Mouse (Mus musculus) kidney, embryonic 14.5 days (tissue): ENCODE data around the gene Smyd5. TPM values are rescaled to one million over a fixed set of nuclear protein-coding genes. Genes with fewer than 3 reads are reported as not detected.

Experiments used
- ATAC-seq: fragments of 200-750 bp; cut with Nextera tagmentation; 2 replicates; pipeline ENCODE4 v1.8.0; 2017; ENCODE audit warnings: moderate number of reproducible peaks, mild to moderate bottlenecking, moderate TSS enrichment, moderate library complexity; ENCODE audit not compliant: low FRiP score, low TSS enrichment
- H3K27ac ChIP-seq: fragments of 300-500 bp; sonication (generic); 2 replicates; pipeline ENCODE4 v1.5.1; 2014; ENCODE audit warnings: low read depth, mild to moderate bottlenecking, low read length, moderate library complexity, mixed read lengths
- H3K27me3 ChIP-seq: fragments of 300-500 bp; sonication (generic); 2 replicates; pipeline ENCODE4 v1.6.1; 2014; ENCODE audit warnings: mild to moderate bottlenecking, low read length; ENCODE audit not compliant: control insufficient read depth, insufficient read depth
- H3K36me3 ChIP-seq: fragments of 300-500 bp; sonication (generic); 2 replicates; pipeline ENCODE4 v1.6.1; 2014; ENCODE audit warnings: low read length, mixed read lengths; ENCODE audit not compliant: control insufficient read depth, insufficient read depth
- H3K4me1 ChIP-seq: fragments of 300-500 bp; sonication (generic); 2 replicates; pipeline ENCODE4 v1.6.1; 2014; ENCODE audit warnings: low read length, mixed read lengths; ENCODE audit not compliant: control insufficient read depth, insufficient read depth
- H3K4me2 ChIP-seq: fragments of 300-500 bp; sonication (generic); replicated peaks from 2 replicates; pipeline ENCODE4 v1.6.1; 2014; ENCODE audit warnings: low read depth, mild to moderate bottlenecking, low read length
- H3K4me3 ChIP-seq: fragments of 300-500 bp; sonication (generic); 2 replicates; pipeline ENCODE4 v1.5.1; 2014; ENCODE audit warnings: mild to moderate bottlenecking, low read length
- H3K9ac ChIP-seq: fragments of 300-500 bp; sonication (generic); 2 replicates; pipeline ENCODE4 v1.6.1; 2014; ENCODE audit warnings: low read depth, mild to moderate bottlenecking, low read length, moderate library complexity
- H3K9me3 ChIP-seq: fragments of 300-500 bp; sonication (generic); 2 replicates; pipeline ENCODE4 v1.6.1; 2016; ENCODE audit warnings: low read length; ENCODE audit not compliant: control insufficient read depth
- WGBS: fragments of 180-500 bp; shearing (Covaris S2); extraction: QIAGEN DNeasy Blood & Tissue Kit; methylation state at CpG from one replicate; pipeline ENCODE4 v1.1.7; 2014; 5-methylcytosine and 5-hydroxymethylcytosine counted together
- polyA plus RNA-seq: library from polyadenylated mRNA; unstranded; fragments of >200 nt; fragmentation: Nextera tagmentation; extraction: Ambion mirVana; gene quantifications from 2 replicates; pipeline ENCODE4 v1.2.1, GENCODE M21; 2014

The Smyd5 gene
- polyA plus RNA-seq, 1 experiment from 2014 or later = 68.4 TPM

DNA sequence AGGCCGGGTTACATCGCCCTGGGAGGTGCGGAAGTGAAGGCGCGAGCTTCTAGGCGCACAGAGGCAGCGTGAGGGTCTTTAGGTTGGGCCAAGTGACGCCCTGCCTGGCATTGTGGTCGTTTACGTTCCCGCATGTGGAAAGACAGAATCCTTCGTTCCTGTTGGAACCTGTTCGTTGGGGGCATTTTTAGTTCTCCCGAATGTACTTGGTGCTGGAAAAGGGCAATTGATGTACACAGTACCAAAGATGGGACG lies 20.5 kb downstream of the Smyd5 start:
- Histone ChIP-seq H3K36me3 (peaks cover 4% of the 10 kb centered on the region; the same call in 1 of the 2 replicates), H3K4me3 (peak overlapping the region; percentile 63), H3K4me2 (peak overlapping the region; percentile 90), H3K9ac (peak overlapping the region; percentile 77), H3K9me3 (no peaks in the 10 kb centered on the region), H3K4me1 (peaks cover 17% of the 10 kb centered on the region), H3K27ac (peak overlapping the region; percentile 93; the same call in 1 of the 2 replicates), H3K27me3 (no peaks in the 10 kb centered on the region)
- 0% methylated on average over 15 of the region's 15 CpGs for WGBS
- ATAC-seq = no peak

- H3K27me3 ChIP-seq = no peaks in the 10 kb centered on the region
- peak overlapping the region; percentile 90 for H3K4me2 ChIP-seq
- 6% methylated on average over 7 of the region's 7 CpGs for WGBS
- ATAC-seq = no peak
- peak overlapping the region; percentile 77 for H3K9ac ChIP-seq
- 0 out of 2 replicates have a peak, but pooled peaks cover 3% of the 10 kb centered on the region for H3K36me3 ChIP-seq
- no peaks in the 10 kb centered on the region for H3K9me3 ChIP-seq
- no peak overlapping the region for H3K27ac ChIP-seq
- peaks cover 17% of the 10 kb centered on the region for H3K4me1 ChIP-seq
- peak overlapping the region; percentile 63 for H3K4me3 ChIP-seq
Measured at GRCm38 (mm10) chr6:85452816-85453215, 21.0 kb downstream of the Smyd5 start.

- no peak overlapping the region for H3K4me2 ChIP-seq
- H3K27ac ChIP-seq = no peak overlapping the region
- H3K27me3 ChIP-seq = no peaks in the 10 kb centered on the region
- ATAC-seq = no peak
- 81% methylated on average over 2 of the region's 2 CpGs for WGBS
- H3K36me3 ChIP-seq = peaks cover 57% of the 10 kb centered on the region
- no peak overlapping the region for H3K4me3 ChIP-seq
- H3K9me3 ChIP-seq = no peaks in the 10 kb centered on the region
- peaks cover 4% of the 10 kb centered on the region; the same call in 1 of the 2 replicates for H3K4me1 ChIP-seq
- no peak overlapping the region for H3K9ac ChIP-seq
Measured at GRCm38 (mm10) chr6:85459621-85460020, 27.8 kb downstream of the Smyd5 start.

GRCm38 (mm10) chr6:85465381-85465780 lies 33.6 kb downstream of the Smyd5 start:
- Histone ChIP-seq H3K9ac (no peak overlapping the region), H3K27ac (no peak overlapping the region), H3K36me3 (peaks cover 96% of the 10 kb centered on the region), H3K4me1 (no peaks in the 10 kb centered on the region), H3K4me3 (no peak overlapping the region), H3K27me3 (no peaks in the 10 kb centered on the region), H3K9me3 (no peaks in the 10 kb centered on the region), H3K4me2 (no peak overlapping the region)
- ATAC-seq = no peak

GRCm38 (mm10) chr6:85469660-85470430 lies 38.1 kb downstream of the Smyd5 start:
- 76% methylated on average over 5 of the region's 5 CpGs for WGBS
- Histone ChIP-seq H3K9ac (no peak overlapping the region), H3K4me2 (no peak overlapping the region), H3K9me3 (no peaks in the 10 kb centered on the region), H3K36me3 (peaks cover 52% of the 10 kb centered on the region), H3K4me1 (no peaks in the 10 kb centered on the region), H3K4me3 (no peak overlapping the region), H3K27me3 (no peaks in the 10 kb centered on the region), H3K27ac (no peak overlapping the region)
- no peak for ATAC-seq

- H3K36me3 ChIP-seq = peaks cover 31% of the 10 kb centered on the region
- H3K4me1 ChIP-seq = no peaks in the 10 kb centered on the region
- no peak overlapping the region for H3K4me3 ChIP-seq
- no peak overlapping the region for H3K9ac ChIP-seq
- H3K9me3 ChIP-seq = no peaks in the 10 kb centered on the region
- H3K27ac ChIP-seq = no peak overlapping the region
- no peak overlapping the region for H3K4me2 ChIP-seq
- no peaks in the 10 kb centered on the region for H3K27me3 ChIP-seq
- no peak for ATAC-seq
- 61% methylated on average over 8 of the region's 8 CpGs for WGBS
Measured at GRCm38 (mm10) chr6:85471962-85472361, 40.2 kb downstream of the Smyd5 start.

DNA sequence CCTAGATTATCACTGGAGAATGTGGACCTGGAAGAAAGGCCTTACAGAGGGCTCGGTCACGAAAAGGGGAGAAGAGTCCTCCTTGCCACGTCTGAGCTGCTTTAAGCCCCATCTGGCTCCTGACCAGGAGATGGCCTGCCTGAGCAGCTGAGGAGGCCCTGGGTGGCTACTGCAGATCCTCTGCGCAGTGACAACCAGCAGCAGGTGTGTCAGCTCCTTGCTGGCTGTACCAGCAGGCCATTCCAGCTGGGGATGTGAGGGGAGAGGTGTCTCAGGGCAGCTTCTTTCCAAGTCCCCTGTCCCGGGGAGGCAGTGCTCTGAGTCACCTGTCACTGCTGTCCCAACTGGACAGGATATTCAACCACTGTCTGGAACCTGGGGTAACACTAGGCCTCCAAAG lies 40.8 kb downstream of the Smyd5 start:
- Histone ChIP-seq H3K9ac (no peak overlapping the region), H3K9me3 (no peaks in the 10 kb centered on the region), H3K4me1 (no peaks in the 10 kb centered on the region), H3K27me3 (peaks cover under 1% of the 10 kb centered on the region; the same call in 1 of the 2 replicates), H3K36me3 (peaks cover 25% of the 10 kb centered on the region), H3K4me2 (no peak overlapping the region), H3K4me3 (no peak overlapping the region), H3K27ac (no peak overlapping the region)
- no peak for ATAC-seq
- WGBS = 60% methylated on average over 5 of the region's 5 CpGs

DNA sequence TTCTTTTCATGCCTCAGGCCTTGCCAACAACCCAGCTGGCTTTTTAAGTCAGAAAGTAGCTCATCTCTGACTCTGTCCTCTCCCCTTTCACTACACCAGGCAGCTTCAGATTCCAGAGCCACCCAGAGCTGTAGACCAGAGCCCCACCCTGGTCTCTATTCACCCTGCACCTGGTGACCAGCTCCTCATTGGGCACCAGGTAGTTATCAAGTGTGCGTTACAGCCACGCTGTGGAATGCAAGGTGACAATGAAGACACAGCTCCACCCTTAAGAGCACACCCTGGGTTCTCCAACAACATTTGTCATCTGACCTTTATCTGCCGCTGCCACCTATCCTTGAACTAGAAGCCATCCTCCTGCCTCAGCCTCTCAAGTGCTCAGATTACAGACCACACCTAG lies 43.8 kb downstream of the Smyd5 start:
- WGBS = 82% methylated on average over 3 of the region's 3 CpGs
- Histone ChIP-seq H3K27ac (no peak overlapping the region), H3K36me3 (no peaks in the 10 kb centered on the region), H3K9ac (no peak overlapping the region), H3K4me1 (no peaks in the 10 kb centered on the region), H3K4me2 (no peak overlapping the region), H3K27me3 (peaks cover 8% of the 10 kb centered on the region; the same call in 1 of the 2 replicates), H3K9me3 (no peaks in the 10 kb centered on the region), H3K4me3 (no peak overlapping the region)
- no peak for ATAC-seq

- H3K4me3 ChIP-seq = no peak overlapping the region
- no peaks in the 10 kb centered on the region for H3K36me3 ChIP-seq
- no peak overlapping the region for H3K27ac ChIP-seq
- no peak for ATAC-seq
- peaks cover 10% of the 10 kb centered on the region; the same call in 1 of the 2 replicates for H3K27me3 ChIP-seq
- H3K4me2 ChIP-seq = no peak overlapping the region
- no peaks in the 10 kb centered on the region for H3K9me3 ChIP-seq
- H3K9ac ChIP-seq = no peak overlapping the region
- 33% methylated on average over 10 of the region's 10 CpGs for WGBS
- H3K4me1 ChIP-seq = no peaks in the 10 kb centered on the region
Measured at GRCm38 (mm10) chr6:85477366-85477917, 45.7 kb downstream of the Smyd5 start.
